Mouse (Mus musculus) spleen, adult 2 months (tissue): ENCODE data around the gene Adamts4.

Experiments
- CTCF ChIP-seq: fragments of 200-500 bp; IDR thresholded peaks from 2 replicates; pipeline ENCODE4 v1.5.1; 2011; ENCODE audit warnings: mild to moderate bottlenecking, inconsistent platforms; ENCODE audit not compliant: insufficient read depth, insufficient read length, insufficient replicate concordance; ENCODE audit errors: extremely low read depth
- POLR2A ChIP-seq: fragments of 200-500 bp; IDR thresholded peaks from 2 replicates; pipeline ENCODE4 v1.6.1; 2011; ENCODE audit warnings: low read depth, low read length, inconsistent platforms

DNA sequence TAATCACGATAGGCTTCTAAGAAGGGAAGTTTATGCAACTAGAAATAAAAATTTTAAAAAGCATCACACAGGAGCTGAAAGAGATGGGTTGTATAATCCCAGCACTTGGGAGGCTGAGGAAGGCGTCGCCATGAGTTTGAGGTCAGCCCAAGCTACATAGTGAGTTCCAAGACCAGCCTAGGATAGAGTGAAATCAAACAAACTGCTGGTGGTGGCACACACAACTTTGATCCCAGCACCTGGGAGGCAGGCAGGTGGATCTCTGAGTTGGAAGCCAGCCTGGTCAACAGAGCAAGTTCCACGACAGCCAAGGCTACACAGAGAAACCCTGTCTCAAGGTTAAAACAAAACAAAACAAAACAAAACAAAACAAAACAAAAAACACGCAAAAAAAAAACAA, 17.9 kb upstream of the Adamts4 start:
- no peak for TF ChIP-seq CTCF
- no peak for TF ChIP-seq POLR2A
